Mouse (Mus musculus) cerebellum, adult 2 months (tissue): ENCODE measurements around the gene Aurka.

Experiments used
- CTCF ChIP-seq: fragments of 200-500 bp; IDR thresholded peaks from 2 replicates; pipeline ENCODE4 v1.5.1; 2011; ENCODE audit warnings: low read depth, mild to moderate bottlenecking, control low read depth, low read length, moderate library complexity, borderline replicate concordance; ENCODE audit not compliant: insufficient read depth
- POLR2A ChIP-seq: fragments of 200-500 bp; IDR thresholded peaks from 2 replicates; pipeline ENCODE4 v1.6.1; 2011; ENCODE audit warnings: low read length, control low read depth, borderline replicate concordance; ENCODE audit not compliant: insufficient read depth

DNA sequence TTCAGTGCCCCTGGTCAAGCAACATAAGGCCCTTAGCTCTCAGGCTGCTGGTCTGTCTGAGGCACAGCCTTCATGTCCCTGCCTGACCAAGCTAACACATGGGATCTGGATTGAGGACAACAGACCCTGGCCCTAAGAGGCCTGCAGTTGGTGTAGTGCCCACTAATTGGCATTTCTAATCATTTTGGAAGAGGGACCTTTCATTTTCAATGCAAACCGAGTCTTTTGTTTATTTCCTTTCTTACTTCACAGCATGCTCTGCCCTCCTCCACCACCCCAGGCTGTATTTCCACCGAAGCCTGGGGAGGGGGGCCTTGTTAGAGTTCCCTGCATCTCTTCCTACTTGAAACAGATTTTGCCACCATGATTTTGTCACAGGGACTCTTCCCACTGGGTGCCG, 29.4 kb downstream of the Aurka start:
- no peak for TF ChIP-seq CTCF
- no peak for TF ChIP-seq POLR2A
